Mouse (Mus musculus) G1E (cell line): ENCODE data around the gene Ahnak.

Experiments used
- CTCF ChIP-seq: IDR thresholded peaks from 2 replicates; pipeline ENCODE4 v1.5.1; 2012; ENCODE audit warnings: low read depth, low read length, inconsistent platforms, mixed read lengths
- GATA1 ChIP-seq: IDR thresholded peaks from 2 replicates; pipeline ENCODE4 v1.6.1; 2012; ENCODE audit warnings: borderline replicate concordance, low read length, inconsistent platforms, mixed read lengths
- GATA2 ChIP-seq: IDR thresholded peaks from 2 replicates; pipeline ENCODE4 v1.6.1; 2012; ENCODE audit warnings: low read depth, low read length, inconsistent platforms, borderline replicate concordance
- TAL1 ChIP-seq: conservative IDR thresholded peaks from 2 replicates; pipeline ENCODE4 v1.6.1; 2012; ENCODE audit warnings: low read depth, low read length, inconsistent platforms, mixed read lengths

GRCm38 (mm10) chr19:8967373-8967743 lies 21.7 kb upstream of the Ahnak start:
- TF ChIP-seq CTCF (no peak), GATA1 (no peak), TAL1 (no peak), GATA2 (no peak)
